In the genomic region with DNA sequence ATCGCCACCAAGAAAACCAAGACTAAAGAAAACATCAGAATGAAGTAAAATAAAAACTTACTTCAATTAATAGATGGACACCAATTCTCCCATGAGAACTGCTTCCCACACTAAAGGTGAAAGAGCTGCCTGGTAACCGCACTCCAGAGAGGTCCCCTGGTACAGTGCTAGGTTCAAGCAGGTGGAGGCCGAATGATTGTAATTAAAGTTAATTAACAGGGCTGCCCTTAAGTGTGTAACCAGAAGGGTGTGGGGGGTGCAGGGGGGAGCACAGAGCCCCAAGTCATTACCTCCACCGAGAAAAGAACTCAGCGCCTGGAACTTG, we compare ENCODE assay signal across 8 mouse cellular contexts. TPM values are rescaled to one million over a fixed set of nuclear protein-coding genes. Genes with fewer than 3 reads are reported as not detected.
DNase-seq lines count a peak whose midpoint lies in the region; ATAC-seq and TF ChIP-seq lines count a peak whose summit lies in the region.

No protein-coding gene starts in this region.

- no peak for TF ChIP-seq CTCF in spleen, adult 2 months (IDR thresholded peaks at IDR 0.05; ENCODE audit: extremely low read depth, insufficient read depth, insufficient read length, insufficient replicate concordance)

- peaks cover 13% of the 10 kb centered on the region for H3K4me1 ChIP-seq in spleen, adult 2 months (ENCODE audit: control insufficient read depth, insufficient read depth, insufficient read length)
- H3K4me1 ChIP-seq in liver, embryonic 13.5 days (replicated peaks): peaks cover 8% of the 10 kb centered on the region; the same call in 1 of the 2 replicates
- peaks cover 9% of the 10 kb centered on the region; the same call in 1 of the 2 replicates for H3K4me1 ChIP-seq in stomach, embryonic 16.5 days (ENCODE audit: control insufficient read depth, insufficient read depth, low read length)

- WGBS in spleen, adult 2 months: 10% methylated on average over 5 of the region's 5 CpGs
- 19% methylated on average over 5 of the region's 5 CpGs for WGBS in liver, embryonic 13.5 days (ENCODE audit: insufficient replicate concordance)
- 12% methylated on average over 5 of the region's 5 CpGs for WGBS in stomach, embryonic 16.5 days

- H3K9me3 ChIP-seq in liver, embryonic 13.5 days (replicated peaks): no peaks in the 10 kb centered on the region
- H3K9me3 ChIP-seq in stomach, embryonic 16.5 days (replicated peaks; ENCODE audit: control insufficient read depth, low read length): no peaks in the 10 kb centered on the region

- H3K4me3 ChIP-seq in spleen, adult 2 months (ENCODE audit: extremely low read depth, insufficient read depth, insufficient read length): peak overlapping the region; percentile 72
- peak overlapping the region; percentile 61 for H3K4me3 ChIP-seq in liver, embryonic 13.5 days (replicated peaks)
- peak overlapping the region; percentile 63 for H3K4me3 ChIP-seq in stomach, embryonic 16.5 days (replicated peaks; ENCODE audit: low read length)

- no peaks in the 10 kb centered on the region for H3K27me3 ChIP-seq in spleen, adult 2 months (ENCODE audit: control insufficient read depth, insufficient read depth, low read length)
- H3K27me3 ChIP-seq in liver, embryonic 13.5 days: peaks cover 15% of the 10 kb centered on the region
- H3K27me3 ChIP-seq in stomach, embryonic 16.5 days (ENCODE audit: control insufficient read depth, insufficient read depth, low read length): no peaks in the 10 kb centered on the region

- H3K4me2 ChIP-seq in liver, embryonic 13.5 days: peak overlapping the region; percentile 66
- peak overlapping the region; percentile 75 for H3K4me2 ChIP-seq in stomach, embryonic 16.5 days (ENCODE audit: low read depth, low read length)

- DNase-seq in cerebellum, adult 11 months: no peak
- no peak for DNase-seq in spleen, adult 2 months (ENCODE audit: low read depth in 1 of 2, low spot score in 2 of 2)
- no peak for DNase-seq in spleen, adult 12 weeks (ENCODE audit: low spot score)
- no peak for DNase-seq in liver, embryonic 13.5 days
- DNase-seq in layer of hippocampus, postnatal 14 days (ENCODE audit: low spot score in 2 of 2): no peak
- DNase-seq in left cerebral cortex, postnatal 14 days (ENCODE audit: low spot score in 2 of 2): no peak

- no peak for TF ChIP-seq POLR2A in spleen, adult 2 months (IDR thresholded peaks at IDR 0.05; ENCODE audit: low read depth, low read length)

- intact Hi-C loops in left cerebral cortex, postnatal 14 days (cut with DNase I): no loop called here

- peak overlapping the region; percentile 54; the same call in 1 of the 2 replicates for H3K9ac ChIP-seq in liver, embryonic 13.5 days
- peak overlapping the region; percentile 79 for H3K9ac ChIP-seq in stomach, embryonic 16.5 days (ENCODE audit: low read length)

- H3K36me3 ChIP-seq in spleen, adult 2 months (ENCODE audit: control insufficient read depth, insufficient read depth, low read length): no peaks in the 10 kb centered on the region
- no peaks in the 10 kb centered on the region for H3K36me3 ChIP-seq in liver, embryonic 13.5 days
- H3K36me3 ChIP-seq in stomach, embryonic 16.5 days (ENCODE audit: control insufficient read depth, insufficient read depth, low read length): no peaks in the 10 kb centered on the region

- 0 out of 2 replicates have a peak, but pooled peaks have one; percentile 22 for ATAC-seq in cerebellum, adult (ENCODE audit: insufficient number of reproducible peaks, low FRiP score, low TSS enrichment)
- no peak for ATAC-seq in liver, embryonic 13.5 days (ENCODE audit: low read depth)
- no peak for ATAC-seq in stomach, embryonic 16.5 days (ENCODE audit: insufficient read depth, low FRiP score)

- peak overlapping the region; percentile 83 for H3K27ac ChIP-seq in spleen, adult 2 months (ENCODE audit: insufficient read depth, low read length)
- H3K27ac ChIP-seq in liver, embryonic 13.5 days: no peak overlapping the region
- peak overlapping the region; percentile 93 for H3K27ac ChIP-seq in stomach, embryonic 16.5 days (ENCODE audit: low read length)

RNA-seq across cellular contexts. Expression of a gene that starts 0.5 kb away (rescaled TPM):
- 4.5 and 6.5 TPM in 2 replicates for polyA plus RNA-seq in spleen, adult 2 months (2012; rRNA removed)
- polyA plus RNA-seq in liver, embryonic 13.5 days (2015; fragmentation: Nextera tagmentation; extraction: Ambion mirVana): 2.0 and 2.4 TPM in 2 replicates
- 7.6 and 9.3 TPM in 2 replicates for polyA plus RNA-seq in stomach, embryonic 16.5 days (2015; fragmentation: Nextera tagmentation; extraction: Ambion mirVana)
- 10 to 100 TPM; 37.8 to 46.5 TPM for total RNA-seq in layer of hippocampus, postnatal 14 days (2021)
- 10 to 100 TPM; 50.6 to 51.8 TPM for total RNA-seq in left cerebral cortex, postnatal 14 days (2021)

RNA-seq across cellular contexts. Expression of a gene that starts 48.2 kb away (rescaled TPM):
- 0.05 and 0.06 TPM in 2 replicates for polyA plus RNA-seq in spleen, adult 2 months (2012; rRNA removed)
- polyA plus RNA-seq in liver, embryonic 13.5 days (2015; fragmentation: Nextera tagmentation; extraction: Ambion mirVana): not detected in 2 replicates
- not detected in 2 replicates for polyA plus RNA-seq in stomach, embryonic 16.5 days (2015; fragmentation: Nextera tagmentation; extraction: Ambion mirVana)
- under 1 TPM; 0.14 to 0.25 TPM for total RNA-seq in layer of hippocampus, postnatal 14 days (2021)
- total RNA-seq in left cerebral cortex, postnatal 14 days (2021): not detected
